Mouse (Mus musculus) urinary bladder, adult 2 months (tissue): ENCODE measurements around the gene Bbs1. TPM values are rescaled to one million over a fixed set of nuclear protein-coding genes. Genes with fewer than 3 reads are reported as not detected.

Experiments
- polyA plus RNA-seq: library from polyadenylated mRNA; depleted of rRNA; stranded (reverse); fragments of >200 nt; gene quantifications from 2 replicates; pipeline ENCODE4 v1.2.3, GENCODE M21; 2012; rRNA removed

Gene Bbs1
- polyA plus RNA-seq, 1 experiment: 4.2 TPM

Other genes starting within 250 kb of the Bbs1 start
- gene Gm960, start 208.0 kb downstream of the Bbs1 start, polyA plus RNA-seq: 0.69 and 1.2 TPM in 2 replicates
- gene Sptbn2, start 195.5 kb downstream of the Bbs1 start, polyA plus RNA-seq: 1.4 and 2.4 TPM in 2 replicates
- 10.5 and 11.1 TPM in 2 replicates for gene Rbm4b, start 150.1 kb downstream of the Bbs1 start, polyA plus RNA-seq
- 36.9 and 43.3 TPM in 2 replicates for gene Rbm4, start 112.7 kb downstream of the Bbs1 start, polyA plus RNA-seq
- gene Gm21992, start 95.0 kb downstream of the Bbs1 start, polyA plus RNA-seq: 12.7 and 17.2 TPM in 2 replicates
- 17.1 and 17.5 TPM in 2 replicates for gene Rbm14, start 95.0 kb downstream of the Bbs1 start, polyA plus RNA-seq
- 64.5 and 75.5 TPM in 2 replicates for gene Ccs, start 67.3 kb downstream of the Bbs1 start, polyA plus RNA-seq
- 0.07 and 0.09 TPM in 2 replicates for gene Ccdc87, start 67.3 kb downstream of the Bbs1 start, polyA plus RNA-seq
- 78.4 and 82.7 TPM in 2 replicates for gene Ctsf, start 51.5 kb downstream of the Bbs1 start, polyA plus RNA-seq
- gene Actn3, start 28.7 kb downstream of the Bbs1 start, polyA plus RNA-seq: 1.3 and 2.5 TPM in 2 replicates
- 15.1 and 22.3 TPM in 2 replicates for gene Zdhhc24, start 28.0 kb downstream of the Bbs1 start, polyA plus RNA-seq
- gene Dpp3, start 21.7 kb upstream of the Bbs1 start, polyA plus RNA-seq: 53.2 and 53.8 TPM in 2 replicates
- gene Peli3, start 36.5 kb upstream of the Bbs1 start, polyA plus RNA-seq: 3.8 and 5.5 TPM in 2 replicates
- 48.5 and 57.5 TPM in 2 replicates for gene Mrpl11, start 55.5 kb upstream of the Bbs1 start, polyA plus RNA-seq
- gene Npas4, start 83.7 kb upstream of the Bbs1 start, polyA plus RNA-seq: 5.7 and 7.4 TPM in 2 replicates
- gene Slc29a2, start 117.2 kb upstream of the Bbs1 start, polyA plus RNA-seq: 4.6 and 5.9 TPM in 2 replicates
- gene B4gat1, start 132.2 kb upstream of the Bbs1 start, polyA plus RNA-seq: 30.4 and 33.5 TPM in 2 replicates
- gene AC124502.3, start 132.3 kb upstream of the Bbs1 start, polyA plus RNA-seq: 1.9 and 2.3 TPM in 2 replicates
- 30.8 and 31.1 TPM in 2 replicates for gene Brms1, start 134.7 kb upstream of the Bbs1 start, polyA plus RNA-seq
- gene Rin1, start 143.9 kb upstream of the Bbs1 start, polyA plus RNA-seq: 18.4 and 24.8 TPM in 2 replicates
- 77.2 and 103 TPM in 2 replicates for gene Cd248, start 161.4 kb upstream of the Bbs1 start, polyA plus RNA-seq
- 2.8 and 3.9 TPM in 2 replicates for gene Tmem151a, start 178.9 kb upstream of the Bbs1 start, polyA plus RNA-seq
- 122 and 131 TPM in 2 replicates for gene Yif1a, start 181.9 kb upstream of the Bbs1 start, polyA plus RNA-seq
- gene Cnih2, start 191.9 kb upstream of the Bbs1 start, polyA plus RNA-seq: 1.5 TPM in 2 replicates
- 148 and 154 TPM in 2 replicates for gene Rab1b, start 200.4 kb upstream of the Bbs1 start, polyA plus RNA-seq
- gene Klc2, start 211.9 kb upstream of the Bbs1 start, polyA plus RNA-seq: 28.0 and 30.5 TPM in 2 replicates